Mouse (Mus musculus): ENCODE data around the gene Chchd5. TPM values are rescaled to one million over a fixed set of nuclear protein-coding genes. Genes with fewer than 3 reads are reported as not detected.
A peak's percentile ranks its signal among the peaks of the same experiment; 100 is the strongest.

Gene Chchd5
- total RNA-seq, 1 experiment = 37.0 TPM

GRCm38 (mm10) chr2:129151111-129151510, 21.6 kb downstream of the Chchd5 start:
- Histone ChIP-seq H3K36me3 (ENCODE audit: control insufficient read depth, insufficient read depth, low read length, poor library complexity, severe bottlenecking) (no peaks in the 10 kb centered on the region), H3K9ac (ENCODE audit: insufficient read depth, low read depth, low read length, poor library complexity, severe bottlenecking) (no peak overlapping the region), H3K4me3 (ENCODE audit: insufficient read depth in 1 of 2, low read depth in 1 of 2, low read length in 2 of 2, poor library complexity in 1 of 2, severe bottlenecking in 1 of 2) (no peak overlapping the region), H3K9me3 (ENCODE audit: control insufficient read depth, insufficient read depth, low read depth, low read length) (no peaks in the 10 kb centered on the region), H3K4me1 (ENCODE audit: control insufficient read depth in 2 of 2, insufficient read depth in 2 of 2, low read length in 2 of 2, poor library complexity in 1 of 2) (no peaks in the 10 kb centered on the region), H3K27ac (ENCODE audit: insufficient read depth, low read depth, low read length, poor library complexity, severe bottlenecking) (no peak overlapping the region)
- DNase-seq (ENCODE audit: low read depth, low spot score) = no peak
- TF ChIP-seq ZC3H11A (IDR thresholded peaks at IDR 0.05; ENCODE audit: borderline replicate concordance, low read depth, low read length) (no peak), HCFC1 (IDR thresholded peaks at IDR 0.05; ENCODE audit: borderline replicate concordance, insufficient read depth, low read length) (no peak), MAFK (IDR thresholded peaks at IDR 0.05; ENCODE audit: insufficient read depth, low read depth, low read length) (no peak), ZNF384 (IDR thresholded peaks at IDR 0.05; ENCODE audit: low read depth, low read length) (no peak), CHD2 (IDR thresholded peaks at IDR 0.05; ENCODE audit: low read depth, low read length) (no peak)
- in situ Hi-C loops (cut with MboI; ENCODE audit: low sequenced_read_pairs in 2 of 2, unreplicated experiment in 2 of 2) = no loop called here

- Histone ChIP-seq H3K4me1 (ENCODE audit: control insufficient read depth in 2 of 2, insufficient read depth in 2 of 2, low read length in 2 of 2, poor library complexity in 1 of 2) (no peaks in the 10 kb centered on the region), H3K4me3 (ENCODE audit: insufficient read depth in 1 of 2, low read depth in 1 of 2, low read length in 2 of 2, poor library complexity in 1 of 2, severe bottlenecking in 1 of 2) (no peak overlapping the region), H3K9me3 (ENCODE audit: control insufficient read depth, insufficient read depth, low read depth, low read length) (no peaks in the 10 kb centered on the region), H3K27ac (ENCODE audit: insufficient read depth, low read depth, low read length, poor library complexity, severe bottlenecking) (no peak overlapping the region), H3K36me3 (ENCODE audit: control insufficient read depth, insufficient read depth, low read length, poor library complexity, severe bottlenecking) (no peaks in the 10 kb centered on the region), H3K9ac (ENCODE audit: insufficient read depth, low read depth, low read length, poor library complexity, severe bottlenecking) (no peak overlapping the region)
- in situ Hi-C loops (cut with MboI; ENCODE audit: low sequenced_read_pairs in 2 of 2, unreplicated experiment in 2 of 2) = no loop called here
- DNase-seq (ENCODE audit: low read depth, low spot score) = no peak
- TF ChIP-seq HCFC1 (IDR thresholded peaks at IDR 0.05; ENCODE audit: borderline replicate concordance, insufficient read depth, low read length) = no peak
Observed at GRCm38 (mm10) chr2:129152751-129153150, 23.3 kb downstream of the Chchd5 start.

DNA sequence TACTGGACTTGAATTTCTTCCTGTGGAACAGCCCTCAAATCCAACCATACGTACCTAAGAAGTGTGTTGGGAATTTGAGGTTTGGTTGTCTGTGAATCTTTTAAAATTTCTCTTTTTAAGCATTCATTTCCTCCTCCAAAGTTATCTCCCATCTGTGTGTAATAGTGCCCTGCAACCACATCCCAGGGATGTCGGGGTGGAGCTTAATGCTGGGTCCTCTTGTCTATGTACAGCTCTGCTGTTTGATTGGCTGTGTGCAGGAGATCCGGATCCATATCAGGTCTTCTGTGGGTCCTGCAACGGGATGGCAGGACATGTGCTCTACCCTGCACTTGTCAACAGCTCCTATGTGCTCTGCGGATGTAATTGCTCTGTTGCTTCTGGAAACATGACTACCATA, 35.3 kb downstream of the Chchd5 start:
- no peaks in the 10 kb centered on the region for H3K9me3 ChIP-seq (ENCODE audit: control insufficient read depth, insufficient read depth, low read depth, low read length)
- H3K27ac ChIP-seq (ENCODE audit: insufficient read depth, low read depth, low read length, poor library complexity, severe bottlenecking) = no peak overlapping the region
- H3K9ac ChIP-seq (ENCODE audit: insufficient read depth, low read depth, low read length, poor library complexity, severe bottlenecking) = no peak overlapping the region
- in situ Hi-C loops (cut with MboI; ENCODE audit: low sequenced_read_pairs in 2 of 2, unreplicated experiment in 2 of 2) = no loop called here
- H3K4me3 ChIP-seq (ENCODE audit: insufficient read depth in 1 of 2, low read depth in 1 of 2, low read length in 2 of 2, poor library complexity in 1 of 2, severe bottlenecking in 1 of 2) = no peak overlapping the region
- H3K4me1 ChIP-seq (ENCODE audit: control insufficient read depth in 2 of 2, insufficient read depth in 2 of 2, low read length in 2 of 2, poor library complexity in 1 of 2) = peaks cover 4 to 5% of the 10 kb centered on the region in 2 experiments; a peak in 2 of 4 replicates
- no peak for DNase-seq (ENCODE audit: low read depth, low spot score)
- TF ChIP-seq CHD2 (IDR thresholded peaks at IDR 0.05; ENCODE audit: low read depth, low read length) (no peak), MAFK (IDR thresholded peaks at IDR 0.05; ENCODE audit: insufficient read depth, low read depth, low read length) (no peak), ZC3H11A (IDR thresholded peaks at IDR 0.05; ENCODE audit: borderline replicate concordance, low read depth, low read length) (no peak), HCFC1 (IDR thresholded peaks at IDR 0.05; ENCODE audit: borderline replicate concordance, insufficient read depth, low read length) (no peak), ZNF384 (IDR thresholded peaks at IDR 0.05; ENCODE audit: low read depth, low read length) (no peak)
- no peaks in the 10 kb centered on the region for H3K36me3 ChIP-seq (ENCODE audit: control insufficient read depth, insufficient read depth, low read length, poor library complexity, severe bottlenecking)

GRCm38 (mm10) chr2:129166466-129167463, 37.3 kb downstream of the Chchd5 start:
- TF ChIP-seq ZC3H11A (IDR thresholded peaks at IDR 0.05; ENCODE audit: borderline replicate concordance, low read depth, low read length) (no peak), MAFK (IDR thresholded peaks at IDR 0.05; ENCODE audit: insufficient read depth, low read depth, low read length) (0 out of 2 replicates have a peak, but pooled peaks have one; percentile 5)
- Histone ChIP-seq H3K27ac (ENCODE audit: insufficient read depth, low read depth, low read length, poor library complexity, severe bottlenecking) (peak overlapping the region; percentile 18; the same call in 1 of the 2 replicates), H3K4me3 (ENCODE audit: insufficient read depth in 1 of 2, low read depth in 1 of 2, low read length in 2 of 2, poor library complexity in 1 of 2, severe bottlenecking in 1 of 2) (no peak overlapping the region), H3K9ac (ENCODE audit: insufficient read depth, low read depth, low read length, poor library complexity, severe bottlenecking) (no peak overlapping the region), H3K9me3 (ENCODE audit: control insufficient read depth, insufficient read depth, low read depth, low read length) (no peaks in the 10 kb centered on the region), H3K36me3 (ENCODE audit: control insufficient read depth, insufficient read depth, low read length, poor library complexity, severe bottlenecking) (no peaks in the 10 kb centered on the region), H3K4me1 (ENCODE audit: control insufficient read depth in 2 of 2, insufficient read depth in 2 of 2, low read length in 2 of 2, poor library complexity in 1 of 2) (peaks cover 4 to 5% of the 10 kb centered on the region in 2 experiments; a peak in 2 of 4 replicates)
- no peak for DNase-seq (ENCODE audit: low read depth, low spot score)
- in situ Hi-C loops (cut with MboI; ENCODE audit: low sequenced_read_pairs in 2 of 2, unreplicated experiment in 2 of 2) = no loop called here

Measured in ES-E14 (cell line).